Mouse (Mus musculus) heart, embryonic 12.5 days (tissue): ENCODE measurements at regions not wholly inside any gene's neighbourhood (a gene's known extent, or its start where the extent isn't known, plus 50 kb on each side); places are given as distances from the start of the nearest gene placed in this dataset.
A peak's percentile ranks its signal among the peaks of the same experiment; 100 is the strongest.

Experiments
- ATAC-seq: fragments of 200-750 bp; cut with Nextera tagmentation; 2 replicates; pipeline ENCODE4 v1.8.0; 2017; ENCODE audit warnings: moderate TSS enrichment, moderate library complexity; ENCODE audit not compliant: insufficient number of reproducible peaks, low FRiP score
- H3K27ac ChIP-seq: fragments of 300-500 bp; sonication (generic); 2 replicates; pipeline ENCODE4 v1.5.1; 2016; ENCODE audit warnings: mild to moderate bottlenecking, moderate library complexity; ENCODE audit not compliant: poor library complexity, severe bottlenecking
- H3K27me3 ChIP-seq: fragments of 300-500 bp; sonication (generic); replicated peaks from 2 replicates; pipeline ENCODE4 v1.6.1; 2016; ENCODE audit warnings: mild to moderate bottlenecking, moderate library complexity
- H3K36me3 ChIP-seq: fragments of 300-500 bp; sonication (generic); 2 replicates; pipeline ENCODE4 v1.6.1; 2016; ENCODE audit warnings: mild to moderate bottlenecking, moderate library complexity
- H3K4me1 ChIP-seq: fragments of 300-500 bp; sonication (generic); replicated peaks from 2 replicates; pipeline ENCODE4 v1.6.1; 2016; ENCODE audit warnings: mild to moderate bottlenecking
- H3K4me2 ChIP-seq: fragments of 300-500 bp; sonication (generic); 2 replicates; pipeline ENCODE4 v1.6.1; 2016; ENCODE audit warnings: mild to moderate bottlenecking, moderate library complexity
- H3K4me3 ChIP-seq: fragments of 300-500 bp; sonication (generic); 2 replicates; pipeline ENCODE4 v1.5.1; 2016; ENCODE audit warnings: mild to moderate bottlenecking
- H3K9ac ChIP-seq: fragments of 300-500 bp; sonication (generic); 2 replicates; pipeline ENCODE4 v1.6.1; 2016; ENCODE audit warnings: mild to moderate bottlenecking, moderate library complexity
- H3K9me3 ChIP-seq: fragments of 300-500 bp; sonication (generic); replicated peaks from 2 replicates; pipeline ENCODE4 v1.6.1; 2016; ENCODE audit warnings: mild to moderate bottlenecking, moderate library complexity
- WGBS: fragments of 180-500 bp; shearing (Covaris S2); methylation state at CpG from one replicate; pipeline ENCODE4 v1.1.7; 2016; 5-methylcytosine and 5-hydroxymethylcytosine counted together

GRCm38 (mm10) chr5:126724329-126724728 lies 517.3 kb upstream of the Tmem132c start:
- ATAC-seq = no peak
- no peaks in the 10 kb centered on the region for H3K27me3 ChIP-seq
- H3K4me3 ChIP-seq = no peak overlapping the region
- 75% methylated on average over 9 of the region's 9 CpGs for WGBS
- no peak overlapping the region for H3K27ac ChIP-seq
- no peaks in the 10 kb centered on the region for H3K4me1 ChIP-seq
- H3K4me2 ChIP-seq = no peak overlapping the region
- no peaks in the 10 kb centered on the region; the same call in 1 of the 2 replicates for H3K9me3 ChIP-seq
- H3K9ac ChIP-seq = no peak overlapping the region
- no peaks in the 10 kb centered on the region for H3K36me3 ChIP-seq

GRCm38 (mm10) chr5:126733470-126733869 lies 508.1 kb upstream of the Tmem132c start:
- Histone ChIP-seq H3K27ac (no peak overlapping the region), H3K4me3 (peak overlapping the region; percentile 21; the same call in 1 of the 2 replicates)
- peak; percentile 33; the same call in 1 of the 2 replicates for ATAC-seq

GRCm38 (mm10) chr5:126735733-126736132 lies 505.9 kb upstream of the Tmem132c start:
- no peak for ATAC-seq
- H3K4me3 ChIP-seq = no peak overlapping the region
- no peaks in the 10 kb centered on the region; the same call in 1 of the 2 replicates for H3K4me1 ChIP-seq
- H3K9ac ChIP-seq = no peak overlapping the region
- no peaks in the 10 kb centered on the region for H3K9me3 ChIP-seq
- H3K36me3 ChIP-seq = no peaks in the 10 kb centered on the region
- H3K4me2 ChIP-seq = no peak overlapping the region
- H3K27ac ChIP-seq = no peak overlapping the region
- H3K27me3 ChIP-seq = 0 out of 2 replicates have a peak, but pooled peaks cover 5% of the 10 kb centered on the region

More at GRCm38 (mm10) chr5:126733470-126733869, 508.1 kb upstream of the Tmem132c start:
- no peak overlapping the region for H3K9ac ChIP-seq
- 5% methylated on average over 7 of the region's 15 CpGs for WGBS
- no peaks in the 10 kb centered on the region; the same call in 1 of the 2 replicates for H3K4me1 ChIP-seq
- peak overlapping the region; percentile 60 for H3K4me2 ChIP-seq
- no peaks in the 10 kb centered on the region for H3K27me3 ChIP-seq
- no peaks in the 10 kb centered on the region for H3K9me3 ChIP-seq
- H3K36me3 ChIP-seq = no peaks in the 10 kb centered on the region

- Histone ChIP-seq H3K4me3 (no peak overlapping the region), H3K4me2 (no peak overlapping the region), H3K4me1 (no peaks in the 10 kb centered on the region; the same call in 1 of the 2 replicates), H3K9me3 (no peaks in the 10 kb centered on the region), H3K27ac (no peak overlapping the region), H3K9ac (no peak overlapping the region), H3K27me3 (0 out of 2 replicates have a peak, but pooled peaks cover 5% of the 10 kb centered on the region), H3K36me3 (no peaks in the 10 kb centered on the region)
- ATAC-seq = no peak
- WGBS = 77% methylated on average over 4 of the region's 4 CpGs
Observed at GRCm38 (mm10) chr5:126737681-126738080, 503.9 kb upstream of the Tmem132c start.

- Histone ChIP-seq H3K4me1 (no peaks in the 10 kb centered on the region), H3K27ac (no peak overlapping the region), H3K4me3 (no peak overlapping the region), H3K9me3 (peaks cover 3% of the 10 kb centered on the region), H3K9ac (no peak overlapping the region), H3K27me3 (0 out of 2 replicates have a peak, but pooled peaks cover 5% of the 10 kb centered on the region), H3K4me2 (no peak overlapping the region), H3K36me3 (no peaks in the 10 kb centered on the region)
- 67% methylated on average over 10 of the region's 10 CpGs for WGBS
- no peak for ATAC-seq
Observed at GRCm38 (mm10) chr5:126740861-126741410, 500.7 kb upstream of the Tmem132c start.

- H3K4me2 ChIP-seq = no peak overlapping the region
- no peaks in the 10 kb centered on the region for H3K4me1 ChIP-seq
- no peak for ATAC-seq
- H3K9me3 ChIP-seq = no peaks in the 10 kb centered on the region
- WGBS = 30% methylated on average over 1 of the region's 1 CpGs
- H3K9ac ChIP-seq = no peak overlapping the region
- H3K27me3 ChIP-seq = no peaks in the 10 kb centered on the region
- H3K27ac ChIP-seq = no peak overlapping the region
- no peaks in the 10 kb centered on the region for H3K36me3 ChIP-seq
- H3K4me3 ChIP-seq = no peak overlapping the region
Observed at GRCm38 (mm10) chr5:126755107-126755506, 486.5 kb upstream of the Tmem132c start.

GRCm38 (mm10) chr5:126765037-126765707 lies 476.4 kb upstream of the Tmem132c start:
- no peaks in the 10 kb centered on the region for H3K27me3 ChIP-seq
- H3K9ac ChIP-seq = no peak overlapping the region
- H3K36me3 ChIP-seq = no peaks in the 10 kb centered on the region
- 15% methylated on average over 4 of the region's 4 CpGs for WGBS
- peaks cover 5% of the 10 kb centered on the region for H3K9me3 ChIP-seq
- H3K4me2 ChIP-seq = no peak overlapping the region
- H3K27ac ChIP-seq = no peak overlapping the region
- H3K4me3 ChIP-seq = no peak overlapping the region
- ATAC-seq = no peak
- peaks cover 9% of the 10 kb centered on the region for H3K4me1 ChIP-seq

GRCm38 (mm10) chr5:126769031-126769430 lies 472.6 kb upstream of the Tmem132c start:
- H3K9me3 ChIP-seq = no peaks in the 10 kb centered on the region
- ATAC-seq = no peak
- H3K9ac ChIP-seq = no peak overlapping the region
- no peak overlapping the region for H3K4me2 ChIP-seq
- no peak overlapping the region for H3K4me3 ChIP-seq
- H3K27me3 ChIP-seq = no peaks in the 10 kb centered on the region
- 40% methylated on average over 11 of the region's 11 CpGs for WGBS
- H3K36me3 ChIP-seq = no peaks in the 10 kb centered on the region
- no peak overlapping the region for H3K27ac ChIP-seq
- H3K4me1 ChIP-seq = peaks cover 9% of the 10 kb centered on the region

GRCm38 (mm10) chr5:126787706-126788610 lies 453.6 kb upstream of the Tmem132c start:
- ATAC-seq = peak; percentile 55; the same call in 1 of the 2 replicates
- Histone ChIP-seq H3K4me3 (peak overlapping the region; percentile 44), H3K9ac (0 out of 2 replicates have a peak overlapping the region, but pooled peaks have one; percentile 43), H3K27me3 (peaks cover 8% of the 10 kb centered on the region; the same call in 1 of the 2 replicates), H3K9me3 (no peaks in the 10 kb centered on the region; the same call in 1 of the 2 replicates), H3K27ac (no peak overlapping the region), H3K4me1 (0 out of 2 replicates have a peak, but pooled peaks cover 4% of the 10 kb centered on the region), H3K4me2 (peak overlapping the region; percentile 73), H3K36me3 (no peaks in the 10 kb centered on the region)
- 7% methylated on average over 29 of the region's 29 CpGs for WGBS

- H3K9ac ChIP-seq = no peak overlapping the region
- H3K4me2 ChIP-seq = no peak overlapping the region
- no peak overlapping the region for H3K4me3 ChIP-seq
- H3K27me3 ChIP-seq = no peaks in the 10 kb centered on the region
- no peaks in the 10 kb centered on the region for H3K4me1 ChIP-seq
- H3K36me3 ChIP-seq = no peaks in the 10 kb centered on the region
- H3K9me3 ChIP-seq = no peaks in the 10 kb centered on the region
- WGBS = 83% methylated on average over 8 of the region's 8 CpGs
- no peak for ATAC-seq
- H3K27ac ChIP-seq = no peak overlapping the region
Observed at GRCm38 (mm10) chr5:126799698-126800279, 441.8 kb upstream of the Tmem132c start.
